Mouse (Mus musculus): Measurements from ENCODE around the gene A930004D18Rik. TPM values are rescaled to one million over a fixed set of nuclear protein-coding genes. Genes with fewer than 3 reads are reported as not detected.
A peak's percentile ranks its signal among the peaks of the same experiment; 100 is the strongest.

A930004D18Rik gene
- total RNA-seq, 1 experiment = 6.2 TPM

DNA sequence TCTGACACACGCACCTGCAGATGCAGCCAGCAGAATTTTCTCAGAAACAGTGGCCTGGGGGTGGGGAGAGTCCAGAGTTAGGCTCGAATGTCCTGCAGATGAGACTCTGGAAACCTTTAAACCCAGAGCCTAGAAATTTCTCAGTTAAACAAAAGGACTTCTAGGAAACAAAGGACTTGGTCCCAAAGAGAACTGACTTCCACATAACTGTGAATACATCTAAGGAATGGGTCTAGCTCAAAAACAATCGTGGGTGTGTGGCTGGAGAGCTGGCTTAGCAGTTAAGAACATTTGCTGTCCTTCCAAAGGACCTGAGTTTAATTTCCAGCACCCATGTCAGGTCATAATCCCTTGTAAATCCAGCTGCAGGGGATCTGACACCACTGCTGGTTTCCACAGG lies 22.0 kb downstream of the A930004D18Rik start:
- H3K9me3 ChIP-seq (ENCODE audit: control insufficient read depth, insufficient read depth, low read depth, low read length) = peaks cover 4% of the 10 kb centered on the region; the same call in 1 of the 2 replicates
- no peaks in the 10 kb centered on the region for H3K4me1 ChIP-seq (ENCODE audit: control insufficient read depth in 2 of 2, insufficient read depth in 2 of 2, low read length in 2 of 2, poor library complexity in 1 of 2)
- H3K36me3 ChIP-seq (ENCODE audit: control insufficient read depth, insufficient read depth, low read length, poor library complexity, severe bottlenecking) = no peaks in the 10 kb centered on the region
- no peak overlapping the region for H3K4me3 ChIP-seq (ENCODE audit: insufficient read depth in 1 of 2, low read depth in 1 of 2, low read length in 2 of 2, poor library complexity in 1 of 2, severe bottlenecking in 1 of 2)
- no peak overlapping the region for H3K9ac ChIP-seq (ENCODE audit: insufficient read depth, low read depth, low read length, poor library complexity, severe bottlenecking)
- no peak overlapping the region for H3K27ac ChIP-seq (ENCODE audit: insufficient read depth, low read depth, low read length, poor library complexity, severe bottlenecking)
- no peak for DNase-seq (ENCODE audit: low read depth, low spot score)
- TF ChIP-seq HCFC1 (IDR thresholded peaks at IDR 0.05; ENCODE audit: borderline replicate concordance, insufficient read depth, low read length) (no peak), ZNF384 (IDR thresholded peaks at IDR 0.05; ENCODE audit: low read depth, low read length) (no peak)
- in situ Hi-C loops (cut with MboI; ENCODE audit: low sequenced_read_pairs in 2 of 2, unreplicated experiment in 2 of 2) = no loop called here

DNA sequence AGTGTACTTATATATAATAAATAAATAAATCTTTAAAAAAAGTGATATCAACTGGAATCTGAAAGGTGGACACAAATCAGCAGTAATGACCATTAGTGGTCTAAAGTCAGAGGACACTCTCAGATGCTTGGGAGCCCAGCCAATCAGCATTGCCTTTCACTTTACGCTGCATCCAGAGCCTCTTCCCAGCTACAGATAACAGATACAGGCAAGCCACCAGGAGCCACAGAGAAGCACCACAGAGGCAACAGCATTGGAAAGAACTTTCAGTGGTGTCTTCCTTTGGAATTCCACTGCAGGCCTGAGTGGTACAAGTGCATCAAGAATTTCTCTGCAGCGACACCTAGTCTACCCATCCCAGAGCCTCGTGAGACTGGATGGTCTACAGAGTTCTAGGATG lies 24.7 kb downstream of the A930004D18Rik start:
- H3K4me1 ChIP-seq (ENCODE audit: control insufficient read depth in 2 of 2, insufficient read depth in 2 of 2, low read length in 2 of 2, poor library complexity in 1 of 2) = no peaks in the 10 kb centered on the region
- no peak overlapping the region for H3K9ac ChIP-seq (ENCODE audit: insufficient read depth, low read depth, low read length, poor library complexity, severe bottlenecking)
- no peaks in the 10 kb centered on the region for H3K9me3 ChIP-seq (ENCODE audit: control insufficient read depth, insufficient read depth, low read depth, low read length)
- no peaks in the 10 kb centered on the region for H3K36me3 ChIP-seq (ENCODE audit: control insufficient read depth, insufficient read depth, low read length, poor library complexity, severe bottlenecking)
- H3K27ac ChIP-seq (ENCODE audit: insufficient read depth, low read depth, low read length, poor library complexity, severe bottlenecking) = no peak overlapping the region
- no peak overlapping the region for H3K4me3 ChIP-seq (ENCODE audit: insufficient read depth in 1 of 2, low read depth in 1 of 2, low read length in 2 of 2, poor library complexity in 1 of 2, severe bottlenecking in 1 of 2)
- TF ChIP-seq ZC3H11A (IDR thresholded peaks at IDR 0.05; ENCODE audit: borderline replicate concordance, low read depth, low read length) = no peak
- TF ChIP-seq MAFK (IDR thresholded peaks at IDR 0.05; ENCODE audit: insufficient read depth, low read depth, low read length) = no peak
- no peak for TF ChIP-seq CHD2 (IDR thresholded peaks at IDR 0.05; ENCODE audit: low read depth, low read length)
- TF ChIP-seq HCFC1 (IDR thresholded peaks at IDR 0.05; ENCODE audit: borderline replicate concordance, insufficient read depth, low read length) = no peak
- no peak for TF ChIP-seq ZNF384 (IDR thresholded peaks at IDR 0.05; ENCODE audit: low read depth, low read length)
- no peak for DNase-seq (ENCODE audit: low read depth, low spot score)
- in situ Hi-C loops (cut with MboI; ENCODE audit: low sequenced_read_pairs in 2 of 2, unreplicated experiment in 2 of 2) = no loop called here

DNA sequence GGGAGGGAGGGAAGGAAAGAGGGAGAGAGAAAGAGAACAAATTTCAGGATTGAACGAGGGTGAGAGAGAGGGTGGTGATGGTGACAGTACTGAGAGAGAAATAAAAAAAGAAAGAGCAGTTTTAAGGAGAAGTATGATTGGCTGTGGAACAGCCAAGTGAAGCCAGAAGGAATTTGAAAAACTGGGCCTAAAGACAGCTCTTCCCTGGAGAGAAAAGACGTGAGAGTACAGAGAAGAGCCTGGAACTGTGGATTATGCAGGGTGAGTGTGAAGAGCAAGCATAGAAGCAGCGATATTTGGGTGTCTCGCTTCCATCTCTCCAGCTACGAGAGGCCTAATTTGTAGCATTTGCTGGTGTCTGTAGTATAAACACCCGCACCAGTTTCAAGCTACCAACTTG lies 26.3 kb downstream of the A930004D18Rik start:
- no peak for DNase-seq (ENCODE audit: low read depth, low spot score)
- H3K4me3 ChIP-seq (ENCODE audit: insufficient read depth in 1 of 2, low read depth in 1 of 2, low read length in 2 of 2, poor library complexity in 1 of 2, severe bottlenecking in 1 of 2) = no peak overlapping the region
- TF ChIP-seq ZNF384 (IDR thresholded peaks at IDR 0.05; ENCODE audit: low read depth, low read length) = no peak
- TF ChIP-seq MAFK (IDR thresholded peaks at IDR 0.05; ENCODE audit: insufficient read depth, low read depth, low read length) = no peak
- H3K4me1 ChIP-seq (ENCODE audit: control insufficient read depth in 2 of 2, insufficient read depth in 2 of 2, low read length in 2 of 2, poor library complexity in 1 of 2) = no peaks in the 10 kb centered on the region
- no peak overlapping the region for H3K9ac ChIP-seq (ENCODE audit: insufficient read depth, low read depth, low read length, poor library complexity, severe bottlenecking)
- no peak overlapping the region for H3K27ac ChIP-seq (ENCODE audit: insufficient read depth, low read depth, low read length, poor library complexity, severe bottlenecking)
- in situ Hi-C loops (cut with MboI; ENCODE audit: low sequenced_read_pairs in 2 of 2, unreplicated experiment in 2 of 2) = no loop called here
- no peaks in the 10 kb centered on the region for H3K9me3 ChIP-seq (ENCODE audit: control insufficient read depth, insufficient read depth, low read depth, low read length)
- no peaks in the 10 kb centered on the region for H3K36me3 ChIP-seq (ENCODE audit: control insufficient read depth, insufficient read depth, low read length, poor library complexity, severe bottlenecking)

DNA sequence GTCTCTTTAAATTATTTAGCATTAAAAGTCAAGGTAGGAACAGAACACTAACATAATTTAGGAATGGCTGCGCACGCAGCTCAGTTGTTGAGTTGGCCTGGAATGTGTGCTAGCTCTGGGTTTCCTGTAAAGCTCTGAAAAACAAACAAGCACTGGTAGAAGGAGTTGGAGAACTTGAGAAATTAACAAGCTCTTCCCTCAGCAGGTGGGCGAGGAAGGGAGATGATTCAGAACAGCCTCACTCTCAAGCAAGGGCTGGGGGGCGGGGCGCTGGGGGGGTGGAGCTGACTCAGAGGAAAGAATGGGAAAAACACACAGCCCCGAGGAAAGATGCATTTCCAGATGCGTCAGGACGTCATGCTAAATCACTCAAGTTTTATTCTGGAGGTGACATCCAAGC lies 32.4 kb downstream of the A930004D18Rik start:
- no peaks in the 10 kb centered on the region for H3K9me3 ChIP-seq (ENCODE audit: control insufficient read depth, insufficient read depth, low read depth, low read length)
- TF ChIP-seq CHD2 (IDR thresholded peaks at IDR 0.05; ENCODE audit: low read depth, low read length) = no peak
- no peak for TF ChIP-seq MAFK (IDR thresholded peaks at IDR 0.05; ENCODE audit: insufficient read depth, low read depth, low read length)
- no peak for TF ChIP-seq ZC3H11A (IDR thresholded peaks at IDR 0.05; ENCODE audit: borderline replicate concordance, low read depth, low read length)
- TF ChIP-seq HCFC1 (IDR thresholded peaks at IDR 0.05; ENCODE audit: borderline replicate concordance, insufficient read depth, low read length) = no peak
- no peak for TF ChIP-seq ZNF384 (IDR thresholded peaks at IDR 0.05; ENCODE audit: low read depth, low read length)
- no peak overlapping the region; the same call in 1 of the 2 replicates for H3K27ac ChIP-seq (ENCODE audit: insufficient read depth, low read depth, low read length, poor library complexity, severe bottlenecking)
- H3K4me3 ChIP-seq (ENCODE audit: insufficient read depth in 1 of 2, low read depth in 1 of 2, low read length in 2 of 2, poor library complexity in 1 of 2, severe bottlenecking in 1 of 2) = no peak overlapping the region
- peaks cover 0 to 12% of the 10 kb centered on the region in 2 experiments; a peak in 2 of 4 replicates for H3K4me1 ChIP-seq (ENCODE audit: control insufficient read depth in 2 of 2, insufficient read depth in 2 of 2, low read length in 2 of 2, poor library complexity in 1 of 2)
- in situ Hi-C loops (cut with MboI; ENCODE audit: low sequenced_read_pairs in 2 of 2, unreplicated experiment in 2 of 2) = no loop called here
- H3K9ac ChIP-seq (ENCODE audit: insufficient read depth, low read depth, low read length, poor library complexity, severe bottlenecking) = no peak overlapping the region
- no peaks in the 10 kb centered on the region for H3K36me3 ChIP-seq (ENCODE audit: control insufficient read depth, insufficient read depth, low read length, poor library complexity, severe bottlenecking)
- DNase-seq (ENCODE audit: low read depth, low spot score) = peak; percentile 56

DNA sequence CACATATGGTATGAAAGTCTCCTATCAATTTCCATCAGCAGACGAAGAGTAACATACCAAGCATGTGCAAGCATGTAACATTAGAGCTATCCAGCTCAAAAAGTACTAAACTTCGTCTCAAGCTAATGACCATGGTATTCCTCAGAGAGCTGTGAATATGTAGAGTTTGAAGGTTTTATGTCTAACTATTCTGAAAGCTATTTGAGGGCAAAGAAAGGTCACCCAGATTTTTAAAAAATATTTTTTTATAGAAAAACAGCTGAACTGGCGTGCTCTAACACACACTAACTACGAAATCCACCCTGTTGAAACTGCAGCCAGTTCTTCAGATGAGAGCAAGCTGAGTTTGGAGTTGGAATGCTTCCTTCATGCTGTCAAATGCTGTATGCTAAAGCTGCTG lies 33.3 kb downstream of the A930004D18Rik start:
- Histone ChIP-seq H3K4me1 (ENCODE audit: control insufficient read depth in 2 of 2, insufficient read depth in 2 of 2, low read length in 2 of 2, poor library complexity in 1 of 2) (peaks cover 0 to 12% of the 10 kb centered on the region in 2 experiments; a peak in 2 of 4 replicates), H3K9ac (ENCODE audit: insufficient read depth, low read depth, low read length, poor library complexity, severe bottlenecking) (no peak overlapping the region), H3K9me3 (ENCODE audit: control insufficient read depth, insufficient read depth, low read depth, low read length) (no peaks in the 10 kb centered on the region), H3K36me3 (ENCODE audit: control insufficient read depth, insufficient read depth, low read length, poor library complexity, severe bottlenecking) (no peaks in the 10 kb centered on the region), H3K4me3 (ENCODE audit: insufficient read depth in 1 of 2, low read depth in 1 of 2, low read length in 2 of 2, poor library complexity in 1 of 2, severe bottlenecking in 1 of 2) (no peak overlapping the region), H3K27ac (ENCODE audit: insufficient read depth, low read depth, low read length, poor library complexity, severe bottlenecking) (no peak overlapping the region)
- in situ Hi-C loops (cut with MboI; ENCODE audit: low sequenced_read_pairs in 2 of 2, unreplicated experiment in 2 of 2) = no loop called here
- TF ChIP-seq HCFC1 (IDR thresholded peaks at IDR 0.05; ENCODE audit: borderline replicate concordance, insufficient read depth, low read length) (no peak), ZNF384 (IDR thresholded peaks at IDR 0.05; ENCODE audit: low read depth, low read length) (no peak), CHD2 (IDR thresholded peaks at IDR 0.05; ENCODE audit: low read depth, low read length) (no peak), ZC3H11A (IDR thresholded peaks at IDR 0.05; ENCODE audit: borderline replicate concordance, low read depth, low read length) (no peak), MAFK (IDR thresholded peaks at IDR 0.05; ENCODE audit: insufficient read depth, low read depth, low read length) (no peak)
- no peak for DNase-seq (ENCODE audit: low read depth, low spot score)
